Mouse (Mus musculus) telencephalon, adult 2 months (tissue): Measurements from ENCODE around the gene Akap6.

Source experiments
- DNase-seq: peaks from one replicate; pipeline ENCODE4 v3.0.0-alpha.2; 2011; ENCODE audit warnings: low read depth, low spot score

Akap6 gene

DNA sequence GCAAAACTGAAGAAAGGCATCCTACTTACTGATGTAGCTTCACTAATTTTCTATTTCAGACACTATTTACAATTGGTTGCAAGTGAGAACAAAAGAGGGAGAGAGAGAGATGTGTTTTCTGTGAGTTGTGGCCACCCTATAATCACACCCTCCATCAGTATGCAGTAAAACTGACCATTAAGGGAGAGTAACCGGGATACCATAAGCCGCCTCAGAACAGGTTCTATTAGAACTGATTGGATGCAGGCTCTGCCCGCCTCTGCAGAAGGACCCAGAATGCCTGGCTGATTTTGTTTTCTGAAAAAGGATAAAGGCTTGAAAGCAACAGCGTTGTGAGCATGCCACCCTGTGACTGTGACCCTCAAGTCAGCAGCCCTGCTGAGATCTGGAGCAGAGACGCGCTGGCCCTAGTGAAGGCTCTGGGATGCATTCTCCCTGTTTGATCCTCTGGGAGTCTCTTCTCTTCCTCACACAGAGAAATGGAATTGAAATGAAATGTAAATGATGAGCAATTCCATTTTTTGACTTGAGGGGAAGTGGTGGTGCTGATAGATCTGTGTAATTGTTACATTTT, 445.0 kb downstream of the Akap6 start:
- DNase-seq, result no peak

DNA sequence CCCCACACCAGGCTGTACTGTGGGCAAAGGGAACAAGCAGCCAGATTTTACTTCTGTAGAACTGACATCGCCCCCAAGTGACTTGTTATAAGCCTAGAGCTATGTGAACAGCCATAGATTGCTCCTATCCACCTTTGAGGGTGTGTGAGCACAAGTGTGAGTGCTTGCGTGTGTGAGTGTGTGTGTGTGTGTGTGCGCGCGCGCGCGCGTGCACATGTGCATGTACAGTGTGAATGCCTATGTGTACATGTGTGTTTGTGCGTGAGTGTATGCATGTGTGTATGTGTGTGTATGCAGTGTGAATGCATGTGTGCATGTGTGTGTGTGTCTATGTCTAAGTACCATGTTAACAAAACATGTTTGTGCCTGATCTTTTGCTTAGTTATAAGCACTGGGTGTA, 445.6 kb downstream of the Akap6 start:
- DNase-seq, result no peak

DNA sequence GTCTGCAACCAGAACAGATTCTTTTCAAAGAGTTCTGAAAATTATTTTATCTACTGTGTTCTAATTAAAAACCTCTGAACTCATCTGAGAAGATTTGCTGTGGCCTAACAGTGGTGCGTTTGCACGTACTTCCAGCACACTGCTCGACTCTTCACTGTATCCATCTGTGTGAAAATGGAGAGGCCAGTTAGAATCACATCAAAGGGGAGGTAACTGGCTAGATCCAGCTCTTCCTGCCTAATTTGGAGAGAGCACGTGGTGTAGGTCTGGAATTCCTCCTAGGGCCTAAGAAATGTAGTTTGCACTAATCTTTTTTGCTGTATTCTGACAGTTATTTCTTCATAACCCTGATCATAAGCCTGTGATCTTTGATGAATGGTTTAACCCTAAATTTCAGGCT, 446.3 kb downstream of the Akap6 start:
- no peak for DNase-seq

DNA sequence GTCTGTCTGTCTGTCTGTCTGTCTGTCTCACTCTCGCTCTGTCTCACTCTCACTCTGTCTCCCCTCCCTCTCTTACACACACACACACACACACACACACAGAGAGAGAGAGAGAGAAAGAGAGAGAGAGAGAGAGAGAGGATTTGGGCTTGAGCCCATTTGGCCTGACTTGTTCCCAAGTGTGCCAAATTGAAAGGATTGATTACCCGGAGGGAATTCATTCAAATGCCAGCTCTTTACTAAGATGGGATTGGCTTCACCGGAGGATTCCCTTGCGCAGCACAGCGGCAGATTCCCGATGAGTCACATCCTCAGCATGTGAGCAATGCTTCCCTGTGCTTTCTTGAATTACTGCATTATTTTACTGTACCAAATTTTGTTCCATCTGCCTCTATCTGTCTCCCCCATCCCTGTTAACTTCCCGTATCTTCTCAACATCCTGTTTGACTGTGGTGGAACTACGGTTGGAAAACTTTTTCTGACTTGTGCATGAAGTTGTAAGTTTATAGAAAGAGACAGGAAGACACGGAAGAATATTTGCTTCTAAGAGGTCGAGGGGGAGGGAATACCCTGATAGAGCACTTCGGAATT, 447.4 kb downstream of the Akap6 start:
- DNase-seq, result peak; percentile 65

GRCm38 (mm10) chr12:53147696-53148095, 448.5 kb downstream of the Akap6 start:
- DNase-seq, result no peak

- DNase-seq, result no peak
These were observed 469.2 kb downstream of the Akap6 start for GRCm38 (mm10) chr12:53168189-53169003.

- no peak for DNase-seq
These were observed 492.3 kb downstream of the Akap6 start for GRCm38 (mm10) chr12:53191435-53191834.

DNA sequence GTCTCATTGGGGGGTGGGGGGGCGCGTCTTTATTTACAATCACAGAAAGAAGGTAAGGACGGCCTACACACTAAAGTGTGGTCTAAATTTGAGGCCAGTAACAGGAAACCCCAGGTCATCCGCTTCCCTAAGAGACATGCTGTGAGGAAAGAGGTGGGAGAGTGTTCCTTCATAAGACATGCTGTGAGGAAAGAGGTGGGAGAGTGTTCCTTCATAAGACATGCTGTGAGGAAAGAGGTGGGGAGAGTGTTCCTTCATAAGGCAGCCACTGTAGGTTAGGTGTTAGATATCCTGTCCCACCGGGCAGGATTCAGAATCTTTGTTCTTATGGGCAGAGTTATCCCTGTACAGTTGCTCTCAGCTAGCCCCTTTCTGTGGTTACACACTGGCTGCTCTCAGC, 494.5 kb downstream of the Akap6 start:
- peak; percentile 10 for DNase-seq
